Mouse (Mus musculus): Measurements from ENCODE around the gene Sys1.

Gene Sys1

DNA sequence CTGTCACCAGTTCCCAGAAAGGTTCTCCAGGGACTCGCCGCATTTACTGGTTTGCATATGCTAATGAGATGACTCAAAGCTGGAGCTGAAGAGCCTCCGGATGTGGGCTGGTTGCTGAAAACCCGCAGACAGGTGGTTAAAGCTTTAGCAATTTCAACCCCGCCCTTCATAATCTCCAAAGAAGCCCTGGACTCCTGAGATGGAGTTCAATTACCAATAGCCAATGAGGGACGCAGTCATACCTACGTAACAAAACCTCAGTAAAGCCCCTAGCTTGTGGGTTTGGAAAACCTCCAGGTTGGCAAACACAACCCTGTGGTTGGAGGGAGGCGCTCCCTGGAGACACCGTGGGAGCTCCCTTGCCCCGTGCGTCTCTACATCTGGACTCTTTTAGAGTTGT is 65.1 kb downstream of the Sys1 start:
- no peak for DNase-seq (ENCODE audit: extremely low read depth, low read depth, low spot score)

DNA sequence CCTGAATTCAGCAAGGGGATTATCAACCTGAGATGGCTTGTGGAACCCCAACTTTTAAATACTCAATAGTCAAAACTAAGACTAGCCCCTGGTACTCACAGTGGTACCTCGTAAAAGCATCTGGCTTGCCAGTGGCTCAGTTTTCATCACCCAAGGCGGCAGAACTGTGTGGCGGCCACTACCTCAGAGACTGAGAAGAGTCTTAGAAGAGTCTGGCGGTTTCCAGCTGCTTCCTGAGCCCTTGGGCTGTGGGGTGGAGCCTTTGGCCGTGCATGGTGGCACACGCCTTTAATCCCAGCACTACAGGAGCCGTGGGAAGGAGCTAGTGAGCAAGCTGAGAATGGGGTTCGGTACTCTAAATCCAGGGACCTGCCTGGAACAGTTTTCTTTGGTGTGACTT is 65.5 kb downstream of the Sys1 start:
- DNase-seq (ENCODE audit: extremely low read depth, low read depth, low spot score) = no peak

- DNase-seq (ENCODE audit: extremely low read depth, low read depth, low spot score) = no peak
Observed at GRCm38 (mm10) chr2:164523301-164523773, 66.6 kb downstream of the Sys1 start.

- no peak for DNase-seq (ENCODE audit: extremely low read depth, low read depth, low spot score)
Observed at GRCm38 (mm10) chr2:164528557-164528956, 71.8 kb downstream of the Sys1 start.

Data from fat pad, adult 2 months (tissue).